Mouse (Mus musculus) ZHBTc4 (cell line): Measurements from ENCODE around the gene Hist2h2ab.
A peak's percentile ranks its signal among the peaks of the same experiment; 100 is the strongest.
"Not testable (repeated sequence)": the region's sequence is repeated elsewhere in the genome, so short reads cannot be mapped to it uniquely, and the experiment has no call there.

Source experiments
- DNase-seq: peaks from one replicate; pipeline ENCODE4 v3.0.0-alpha.2; 2011; ENCODE audit warnings: low read depth, low spot score

Hist2h2ab gene

DNA sequence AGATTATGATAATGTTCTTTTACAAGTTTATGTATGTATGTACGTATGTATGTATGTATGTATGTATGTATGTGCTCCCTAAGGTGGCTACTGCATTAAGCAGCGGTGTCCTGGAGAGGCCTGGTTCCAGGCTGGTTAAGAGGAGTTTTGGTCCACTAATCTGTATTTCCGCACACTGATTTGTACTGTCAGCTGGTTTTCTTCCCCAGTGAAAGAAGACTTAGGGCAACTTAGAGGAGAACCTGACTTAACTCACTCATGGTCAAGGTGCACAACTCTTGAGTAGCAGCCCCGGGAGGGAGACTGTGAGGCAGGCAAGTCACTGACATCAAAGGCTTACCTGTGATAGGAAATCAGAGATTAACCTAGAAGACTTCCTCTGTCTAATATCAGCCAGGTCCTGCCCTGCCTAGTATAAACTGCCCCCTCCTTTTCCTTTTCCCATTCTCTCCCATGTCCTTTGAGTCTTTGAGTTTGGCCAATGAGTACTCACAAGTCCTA is 17.2 kb downstream of the Hist2h2ab start:
- peak; percentile 39 for DNase-seq

DNA sequence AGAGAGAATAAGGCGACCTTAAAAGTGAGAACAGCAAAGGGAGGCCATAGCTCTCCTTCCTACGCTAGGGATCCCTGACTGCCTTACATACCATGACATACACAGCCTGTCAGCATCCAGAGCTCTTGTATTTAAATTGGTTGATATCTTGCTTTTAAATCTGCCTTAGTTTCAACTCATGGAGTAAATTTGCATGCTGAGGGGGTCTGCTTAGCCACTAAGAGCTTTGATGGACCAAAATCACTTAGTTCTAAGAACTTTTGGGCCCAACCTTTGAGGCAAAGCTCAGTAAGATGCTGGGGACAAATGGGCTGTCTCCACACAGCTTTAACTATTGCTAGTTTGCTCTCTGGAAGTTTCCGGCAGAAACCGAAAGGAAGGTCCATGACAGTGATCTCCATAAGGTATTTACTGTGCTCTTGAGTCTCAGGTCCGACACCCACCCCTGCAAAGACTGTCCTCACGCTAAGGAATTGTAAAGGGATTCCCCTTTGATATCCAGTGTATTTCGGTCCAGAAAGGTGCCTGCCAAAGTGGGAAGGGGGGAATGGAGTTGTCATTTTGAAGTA is 17.8 kb downstream of the Hist2h2ab start:
- peak; percentile 57 for DNase-seq

DNA sequence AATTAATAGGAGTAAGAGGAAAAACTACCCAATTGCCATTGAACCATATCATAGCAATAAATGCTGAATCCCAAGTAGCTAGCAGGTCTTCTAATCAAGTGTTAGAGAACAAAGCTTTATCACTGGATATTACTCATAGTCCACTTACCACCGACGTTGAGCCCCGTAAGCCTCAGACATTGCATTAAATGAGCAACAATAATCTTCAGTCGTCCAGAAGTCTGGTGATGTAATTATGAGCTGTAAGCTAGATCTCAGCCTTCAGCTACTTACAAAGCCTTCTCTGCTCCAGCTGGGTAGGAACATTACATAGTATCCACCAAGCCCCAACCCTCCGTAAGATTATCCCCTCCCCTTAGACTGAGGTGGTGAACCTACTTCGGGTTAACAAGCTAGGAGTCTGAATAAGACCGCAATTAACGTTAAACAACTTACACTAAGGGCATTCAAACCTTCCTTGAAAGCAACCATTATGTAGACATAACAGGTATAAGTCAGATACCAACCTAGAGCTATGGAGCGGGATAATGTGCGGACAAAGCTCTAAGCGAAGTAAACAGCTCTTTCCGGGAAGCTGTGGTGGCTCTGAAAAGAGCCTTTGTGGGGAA is 18.3 kb downstream of the Hist2h2ab start:
- peak; percentile 62 for DNase-seq

DNA sequence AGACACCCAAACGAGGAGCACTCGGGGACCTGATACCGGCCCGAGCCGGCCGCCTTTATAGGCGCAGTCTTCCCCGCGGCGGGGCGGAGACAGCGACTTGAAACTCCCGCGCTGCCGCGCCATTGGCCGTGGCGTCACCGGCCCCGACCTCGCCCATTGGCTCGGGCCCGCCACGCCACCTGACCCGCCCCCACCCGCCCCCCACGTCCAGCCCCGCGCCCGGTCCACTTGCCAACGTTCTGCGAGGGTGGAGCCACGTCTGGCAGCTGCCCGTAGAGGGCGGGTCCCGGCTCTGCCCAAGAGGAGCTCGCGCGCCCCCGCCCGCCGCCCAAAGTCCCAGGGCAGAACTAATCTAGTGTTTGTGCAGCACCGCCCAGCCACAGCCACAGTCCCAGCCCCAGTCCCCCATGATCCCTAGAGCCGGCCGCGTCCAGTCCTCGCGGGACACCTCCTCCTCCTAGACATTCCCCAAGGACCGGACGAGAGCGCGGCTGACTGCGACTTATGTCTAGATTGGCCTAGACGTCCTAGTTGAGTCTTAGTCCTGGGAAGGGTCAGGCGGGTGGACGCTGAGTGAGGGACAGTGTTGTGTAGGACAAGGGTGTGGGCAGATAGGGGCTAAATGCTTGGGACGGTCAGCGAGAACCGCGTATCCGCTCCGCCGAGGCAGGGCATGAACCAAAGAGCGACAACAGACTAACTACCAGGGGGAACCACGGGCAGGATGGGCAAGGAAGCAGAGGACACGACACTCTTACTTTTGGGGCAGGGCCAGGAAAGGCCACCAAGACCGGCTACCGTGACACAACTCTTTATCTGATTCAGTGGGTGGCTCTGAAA is 19.5 kb downstream of the Hist2h2ab start, which contains the start of gene Hist2h3c2:
TSS of gene Hist2h3c2 (minus strand) at position 174 of the 840 bp plus-strand sequence.
- DNase-seq: not testable (repeated sequence)

DNA sequence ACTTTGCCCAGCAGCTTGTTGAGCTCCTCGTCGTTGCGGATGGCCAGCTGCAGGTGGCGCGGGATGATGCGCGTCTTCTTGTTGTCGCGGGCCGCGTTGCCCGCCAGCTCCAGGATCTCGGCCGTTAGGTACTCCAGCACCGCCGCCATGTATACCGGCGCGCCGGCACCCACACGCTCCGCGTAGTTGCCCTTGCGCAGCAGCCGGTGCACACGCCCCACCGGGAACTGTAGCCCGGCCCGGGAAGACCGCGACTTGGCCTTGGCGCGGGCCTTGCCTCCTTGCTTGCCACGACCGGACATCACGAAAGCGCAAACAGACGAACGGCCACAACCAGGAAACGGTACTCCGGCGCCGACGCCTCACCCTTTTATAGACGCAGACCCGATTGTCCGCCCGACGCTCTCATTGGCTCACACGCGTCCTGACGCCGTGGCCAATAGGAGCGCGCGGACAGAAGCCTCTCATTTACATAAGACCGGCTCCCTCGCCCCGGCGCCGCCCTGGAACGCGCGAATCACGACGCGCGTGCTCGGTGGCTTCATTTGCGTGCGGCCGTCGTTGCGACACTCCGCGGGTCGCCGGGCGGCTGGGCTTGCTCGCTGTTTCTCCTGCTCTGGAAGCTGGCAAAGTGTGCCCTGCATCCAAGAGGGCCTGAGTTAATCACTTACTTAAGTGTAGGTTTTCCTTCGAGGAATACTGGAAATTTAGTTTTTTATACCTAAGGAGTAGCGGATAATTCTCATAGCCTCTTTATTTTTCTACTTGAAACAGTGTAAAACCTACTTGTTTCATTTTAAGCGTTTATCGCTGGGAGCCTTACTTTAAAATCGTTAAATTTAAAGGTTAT is 20.5 kb downstream of the Hist2h2ab start, which contains the start of gene Hist2h2aa2:
TSS of gene Hist2h2aa2 (minus strand) at position 328 of the 850 bp plus-strand sequence.
- DNase-seq: peak; percentile 60

DNA sequence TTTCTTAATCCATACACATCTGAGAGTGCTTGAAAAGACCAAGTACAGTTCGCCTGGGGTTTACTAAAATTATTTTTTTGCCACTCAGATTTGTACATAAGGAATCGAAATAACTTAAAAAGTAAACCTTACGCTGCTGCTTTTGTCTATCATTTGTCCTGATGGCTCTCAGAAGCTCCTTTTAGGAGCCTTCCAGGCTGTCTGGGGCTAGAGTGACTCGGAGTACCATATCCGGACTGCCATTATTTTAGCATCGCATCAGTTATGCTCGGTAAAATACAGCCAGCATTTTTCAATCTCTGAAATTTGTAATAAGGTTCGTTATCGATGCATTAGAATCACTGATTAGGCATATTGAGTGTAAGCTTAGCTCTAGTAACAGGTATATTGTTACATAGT is 21.1 kb downstream of the Hist2h2ab start:
- DNase-seq: no peak

DNA sequence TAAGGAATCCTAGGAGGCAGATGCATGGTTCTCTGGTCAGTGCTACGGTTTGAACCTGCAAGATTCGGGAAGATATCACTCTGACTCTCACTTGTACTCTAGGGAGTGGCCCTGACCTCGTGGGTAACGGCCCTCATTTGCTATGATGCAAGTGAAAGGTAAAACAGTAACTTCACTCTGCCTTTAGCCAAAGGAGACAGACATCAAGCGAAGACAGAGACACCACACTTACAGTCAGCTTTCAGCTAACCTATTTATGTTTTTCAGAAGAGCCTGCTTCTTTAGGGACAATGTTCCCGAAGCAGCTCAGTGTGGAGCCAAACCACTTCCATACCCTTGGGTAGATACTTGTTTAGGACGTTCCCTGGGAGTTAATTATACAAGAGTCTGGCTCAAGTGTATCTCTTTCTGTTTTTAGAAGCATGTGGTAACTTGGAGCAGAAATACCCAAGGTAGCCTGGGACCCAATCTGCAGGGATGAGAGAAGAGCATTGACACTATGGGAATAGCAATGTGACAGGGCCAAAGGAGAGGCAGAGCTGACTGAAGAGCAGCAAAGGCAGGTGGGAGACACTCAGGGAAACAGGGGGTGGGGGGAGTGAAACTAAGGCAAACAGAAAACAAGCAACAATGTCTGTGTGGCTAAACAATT is 24.4 kb downstream of the Hist2h2ab start:
- DNase-seq: no peak

DNA sequence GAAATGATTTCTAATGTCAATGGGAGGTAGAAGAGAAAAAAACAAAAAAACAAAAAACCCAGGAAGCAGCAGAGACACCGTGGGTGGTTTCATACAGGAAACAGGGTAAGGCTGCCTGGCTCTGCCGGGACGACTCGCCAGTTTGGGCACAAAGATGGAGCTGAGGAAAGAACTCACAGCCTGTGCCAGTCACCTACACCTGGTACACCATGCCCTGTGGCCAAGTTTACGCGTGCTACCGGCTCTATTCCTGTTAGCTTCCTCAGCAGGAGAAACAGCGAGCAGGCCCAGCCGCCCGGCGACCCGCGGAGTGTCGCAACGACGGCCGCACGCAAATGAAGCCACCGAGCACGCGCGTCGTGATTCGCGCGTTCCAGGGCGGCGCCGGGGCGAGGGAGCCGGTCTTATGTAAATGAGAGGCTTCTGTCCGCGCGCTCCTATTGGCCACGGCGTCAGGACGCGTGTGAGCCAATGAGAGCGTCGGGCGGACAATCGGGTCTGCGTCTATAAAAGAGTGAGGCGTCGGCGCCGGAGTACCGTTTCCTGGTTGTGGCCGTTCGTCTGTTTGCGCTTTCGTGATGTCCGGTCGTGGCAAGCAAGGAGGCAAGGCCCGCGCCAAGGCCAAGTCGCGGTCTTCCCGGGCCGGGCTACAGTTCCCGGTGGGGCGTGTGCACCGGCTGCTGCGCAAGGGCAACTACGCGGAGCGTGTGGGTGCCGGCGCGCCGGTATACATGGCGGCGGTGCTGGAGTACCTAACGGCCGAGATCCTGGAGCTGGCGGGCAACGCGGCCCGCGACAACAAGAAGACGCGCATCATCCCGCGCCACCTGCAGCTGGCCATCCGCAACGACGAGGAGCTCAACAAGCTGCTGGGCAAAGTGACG is 25.6 kb downstream of the Hist2h2ab start, which contains the start of gene Hist2h2aa1:
TSS of gene Hist2h2aa1 (plus strand) at position 495 of the 884 bp plus-strand sequence.
- peak; percentile 85 for DNase-seq

DNA sequence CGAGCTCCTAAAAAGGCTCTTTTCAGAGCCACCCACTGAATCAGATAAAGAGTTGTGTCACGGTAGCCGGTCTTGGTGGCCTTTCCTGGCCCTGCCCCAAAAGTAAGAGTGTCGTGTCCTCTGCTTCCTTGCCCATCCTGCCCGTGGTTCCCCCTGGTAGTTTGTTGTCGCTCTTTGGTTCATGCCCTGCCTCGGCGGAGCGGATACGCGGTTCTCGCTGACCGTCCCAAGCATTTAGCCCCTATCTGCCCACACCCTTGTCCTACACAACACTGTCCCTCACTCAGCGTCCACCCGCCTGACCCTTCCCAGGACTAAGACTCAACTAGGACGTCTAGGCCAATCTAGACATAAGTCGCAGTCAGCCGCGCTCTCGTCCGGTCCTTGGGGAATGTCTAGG is 26.4 kb downstream of the Hist2h2ab start:
- DNase-seq: not testable (repeated sequence)

DNA sequence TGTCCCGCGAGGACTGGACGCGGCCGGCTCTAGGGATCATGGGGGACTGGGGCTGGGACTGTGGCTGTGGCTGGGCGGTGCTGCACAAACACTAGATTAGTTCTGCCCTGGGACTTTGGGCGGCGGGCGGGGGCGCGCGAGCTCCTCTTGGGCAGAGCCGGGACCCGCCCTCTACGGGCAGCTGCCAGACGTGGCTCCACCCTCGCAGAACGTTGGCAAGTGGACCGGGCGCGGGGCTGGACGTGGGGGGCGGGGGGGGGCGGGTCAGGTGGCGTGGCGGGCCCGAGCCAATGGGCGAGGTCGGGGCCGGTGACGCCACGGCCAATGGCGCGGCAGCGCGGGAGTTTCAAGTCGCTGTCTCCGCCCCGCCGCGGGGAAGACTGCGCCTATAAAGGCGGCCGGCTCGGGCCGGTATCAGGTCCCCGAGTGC is 26.8 kb downstream of the Hist2h2ab start, which contains the start of gene Hist2h3c1:
TSS of gene Hist2h3c1 (plus strand) at position 259 of the 430 bp plus-strand sequence.
- not testable (repeated sequence) for DNase-seq

DNA sequence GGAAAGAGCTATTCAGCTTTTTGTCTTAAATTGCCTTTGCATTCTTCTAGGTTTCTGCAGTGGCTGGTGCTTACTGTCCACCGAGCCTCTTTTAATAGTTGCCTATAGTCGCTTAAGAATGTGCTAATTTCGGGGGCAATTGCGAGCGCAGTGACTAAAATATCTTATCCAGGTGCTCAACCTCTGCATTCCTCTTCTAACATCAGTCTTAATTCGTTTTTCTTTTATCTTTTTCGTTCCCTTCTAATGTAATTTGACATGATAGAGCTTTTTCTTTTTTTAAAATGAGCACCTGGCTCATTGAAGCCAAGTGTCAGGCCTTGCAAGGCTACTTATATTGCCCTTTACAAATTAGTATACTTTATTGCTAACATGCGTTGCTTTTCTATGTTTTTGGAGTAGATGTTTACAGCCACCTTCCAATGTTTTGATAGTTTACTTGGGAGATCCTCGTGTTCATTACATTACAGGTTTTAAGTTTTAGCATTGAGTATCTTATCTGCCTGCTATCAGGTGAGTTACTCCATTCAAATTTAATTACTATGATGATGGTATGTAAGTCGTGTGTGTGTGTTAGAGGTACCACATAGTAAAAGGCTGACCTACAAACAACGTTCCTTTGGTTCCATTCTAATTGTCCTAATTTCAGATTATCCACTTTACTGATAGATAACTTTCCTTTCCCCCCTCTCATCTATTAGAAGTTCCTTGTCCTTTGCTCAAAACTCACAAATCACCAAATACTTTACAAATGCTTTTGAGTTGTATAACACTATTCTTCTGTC is 27.9 kb downstream of the Hist2h2ab start:
- DNase-seq: peak; percentile 54

DNA sequence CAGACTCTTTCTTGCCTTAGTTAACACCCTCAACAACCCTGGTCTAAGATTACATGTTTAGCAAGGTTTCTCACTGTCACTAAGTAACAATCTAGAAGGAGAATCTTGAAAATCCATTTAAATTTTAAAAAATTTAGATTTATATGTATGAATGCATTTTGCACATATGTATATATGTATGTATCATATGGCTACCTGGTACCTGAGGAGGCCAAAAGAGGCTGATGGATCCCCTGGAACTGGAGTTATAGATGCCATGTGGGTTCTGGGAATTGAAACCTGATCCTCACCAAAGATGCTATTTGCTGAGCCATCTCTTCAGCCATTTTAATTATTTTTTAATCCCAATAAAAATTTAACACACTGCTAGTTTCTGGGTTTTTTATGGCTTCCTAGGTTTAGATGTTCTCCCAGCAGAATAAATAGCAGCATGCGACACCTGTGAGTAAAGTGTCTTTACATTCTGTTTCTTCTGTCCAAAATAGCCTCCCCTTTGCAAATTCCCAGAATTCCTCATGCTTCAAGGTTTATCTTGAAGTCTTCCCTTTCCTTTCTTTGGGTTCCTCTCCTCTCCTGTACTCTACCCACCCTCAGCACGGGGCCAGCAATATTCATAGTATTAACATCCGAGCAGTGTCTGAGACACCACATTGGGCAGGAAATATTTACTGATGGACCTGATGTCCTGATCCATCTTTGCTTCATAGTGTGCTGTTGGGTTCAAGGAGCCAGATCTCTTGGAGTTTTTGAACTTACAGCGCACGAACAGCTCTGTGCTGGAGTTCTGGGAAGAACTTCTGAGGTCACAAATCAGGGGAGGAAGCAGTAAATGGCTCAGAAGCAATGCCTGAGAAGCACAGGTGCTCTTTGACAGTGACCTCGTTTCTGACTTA is 28.7 kb downstream of the Hist2h2ab start:
- peak; percentile 26 for DNase-seq

DNA sequence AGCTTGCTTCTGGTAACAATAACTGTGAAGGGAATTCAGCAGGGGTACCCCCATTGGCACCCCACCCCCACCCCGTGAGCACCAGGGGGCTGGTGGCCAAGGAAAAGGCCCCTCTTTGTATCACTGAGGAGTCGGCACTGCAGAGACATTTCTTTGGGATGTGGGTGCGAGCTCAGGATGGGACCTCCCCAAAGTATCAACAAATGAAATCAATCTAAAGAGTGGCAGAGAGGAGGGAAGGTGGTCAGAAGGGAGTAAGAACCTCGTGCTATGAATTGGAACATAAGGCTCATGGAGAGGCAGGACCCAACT is 29.3 kb downstream of the Hist2h2ab start:
- no peak for DNase-seq

DNA sequence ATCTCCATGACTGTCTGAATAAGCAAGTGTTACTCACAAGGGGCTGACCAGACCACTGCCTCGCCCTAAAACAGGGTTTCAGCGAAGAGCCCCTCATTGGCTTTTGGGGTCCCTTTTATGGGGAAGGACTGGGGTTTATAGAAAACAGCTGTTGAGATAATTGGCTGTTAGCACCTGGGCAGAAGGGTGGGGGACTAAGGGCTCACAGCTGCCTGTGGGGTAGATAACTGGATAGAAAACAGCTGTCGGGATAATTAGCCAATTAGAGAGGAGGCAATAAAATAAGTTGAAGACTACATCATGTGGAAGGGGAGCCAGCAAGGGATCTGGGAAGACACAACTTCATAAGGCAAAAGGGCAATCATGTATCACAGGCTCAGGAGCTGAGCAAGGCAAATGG is 31.2 kb downstream of the Hist2h2ab start:
- DNase-seq: no peak

DNA sequence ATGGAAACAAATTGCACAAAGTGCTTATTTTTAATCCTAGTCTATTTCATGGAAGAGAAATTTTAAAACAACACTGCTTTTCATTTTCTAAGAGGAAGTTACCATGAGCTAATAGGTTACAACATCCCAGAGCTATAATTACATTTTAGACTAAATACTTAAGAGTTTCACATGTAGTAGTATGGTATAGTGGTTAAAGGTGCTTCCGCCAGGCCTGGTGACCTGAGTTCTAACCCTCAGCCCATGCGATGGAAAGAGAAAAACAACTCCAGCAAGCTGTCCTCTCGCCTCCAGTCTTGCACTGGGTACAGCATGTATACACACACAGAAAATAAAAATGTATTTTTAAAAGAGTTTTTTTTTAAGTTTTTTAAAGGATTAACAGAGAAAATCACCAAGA is 32.1 kb downstream of the Hist2h2ab start:
- no peak for DNase-seq

DNA sequence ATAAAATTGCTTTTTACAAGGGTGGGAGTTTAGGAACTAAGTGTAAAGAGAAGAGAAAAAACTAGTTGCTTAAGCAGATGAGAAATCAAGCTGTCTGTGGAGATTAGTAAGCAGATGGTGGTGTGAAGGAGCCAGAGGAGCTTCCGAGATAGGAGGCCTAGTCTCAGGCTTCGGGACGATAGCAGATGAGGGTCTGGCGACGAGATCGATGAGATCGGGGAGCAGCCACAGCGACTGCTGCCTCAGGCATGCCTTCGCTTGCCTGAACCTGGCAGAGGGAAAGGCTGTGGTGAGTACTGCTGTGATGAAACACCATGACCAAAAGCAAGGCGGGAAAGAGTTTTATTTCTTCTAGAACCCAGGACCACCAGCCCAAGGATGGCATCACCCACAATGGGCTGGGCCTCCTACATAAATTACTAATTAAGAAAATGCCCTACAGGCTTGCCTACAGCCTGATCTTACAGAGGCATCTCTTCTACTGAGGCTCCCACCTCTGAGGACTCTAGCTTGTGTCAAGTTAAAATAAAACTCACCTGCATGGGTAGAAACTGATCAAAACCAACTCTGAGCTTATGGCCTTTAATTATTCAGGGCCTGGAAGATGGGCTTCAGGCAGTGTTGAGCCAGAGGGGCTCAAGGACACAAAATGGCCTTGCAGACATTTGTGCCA is 35.2 kb downstream of the Hist2h2ab start:
- DNase-seq: peak; percentile 87

DNA sequence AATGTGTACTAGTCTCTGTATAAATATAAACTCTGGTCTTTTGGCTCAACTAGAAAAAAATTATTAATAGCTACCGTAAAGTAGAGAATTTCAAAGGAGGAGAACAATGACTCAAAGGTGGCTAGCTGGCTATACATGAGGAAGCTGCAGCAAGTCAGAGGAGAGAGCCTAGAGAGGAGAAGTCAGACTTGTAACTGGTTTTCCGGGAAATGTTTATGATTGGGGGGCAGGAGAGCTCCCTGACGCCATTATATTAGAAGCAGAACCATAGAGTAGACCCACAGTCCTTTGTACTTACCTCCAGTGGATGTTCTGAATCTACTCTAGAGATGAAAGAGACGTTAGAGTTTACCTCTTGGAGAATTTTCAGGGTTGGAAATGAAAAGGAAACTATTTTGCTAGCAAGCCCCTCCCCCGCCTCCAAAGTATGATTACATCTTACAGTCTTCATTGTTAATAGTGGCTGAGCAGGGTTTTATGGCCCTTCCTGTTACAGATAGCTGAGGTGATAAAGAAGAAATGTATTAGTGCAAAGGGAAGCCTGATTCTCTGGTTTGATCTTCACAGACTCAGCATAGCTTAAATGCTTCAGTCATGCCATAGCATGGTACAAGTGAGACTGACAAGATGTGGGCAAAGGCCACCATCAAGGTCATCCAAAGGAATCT is 36.4 kb downstream of the Hist2h2ab start:
- DNase-seq: no peak
